Mouse (Mus musculus): ENCODE results near the gene Mtx1.
A peak's percentile ranks its signal among the peaks of the same experiment; 100 is the strongest.
"Not testable (repeated sequence)": the region's sequence is repeated elsewhere in the genome, so short reads cannot be mapped to it uniquely, and the experiment has no call there.

Mtx1 gene

DNA sequence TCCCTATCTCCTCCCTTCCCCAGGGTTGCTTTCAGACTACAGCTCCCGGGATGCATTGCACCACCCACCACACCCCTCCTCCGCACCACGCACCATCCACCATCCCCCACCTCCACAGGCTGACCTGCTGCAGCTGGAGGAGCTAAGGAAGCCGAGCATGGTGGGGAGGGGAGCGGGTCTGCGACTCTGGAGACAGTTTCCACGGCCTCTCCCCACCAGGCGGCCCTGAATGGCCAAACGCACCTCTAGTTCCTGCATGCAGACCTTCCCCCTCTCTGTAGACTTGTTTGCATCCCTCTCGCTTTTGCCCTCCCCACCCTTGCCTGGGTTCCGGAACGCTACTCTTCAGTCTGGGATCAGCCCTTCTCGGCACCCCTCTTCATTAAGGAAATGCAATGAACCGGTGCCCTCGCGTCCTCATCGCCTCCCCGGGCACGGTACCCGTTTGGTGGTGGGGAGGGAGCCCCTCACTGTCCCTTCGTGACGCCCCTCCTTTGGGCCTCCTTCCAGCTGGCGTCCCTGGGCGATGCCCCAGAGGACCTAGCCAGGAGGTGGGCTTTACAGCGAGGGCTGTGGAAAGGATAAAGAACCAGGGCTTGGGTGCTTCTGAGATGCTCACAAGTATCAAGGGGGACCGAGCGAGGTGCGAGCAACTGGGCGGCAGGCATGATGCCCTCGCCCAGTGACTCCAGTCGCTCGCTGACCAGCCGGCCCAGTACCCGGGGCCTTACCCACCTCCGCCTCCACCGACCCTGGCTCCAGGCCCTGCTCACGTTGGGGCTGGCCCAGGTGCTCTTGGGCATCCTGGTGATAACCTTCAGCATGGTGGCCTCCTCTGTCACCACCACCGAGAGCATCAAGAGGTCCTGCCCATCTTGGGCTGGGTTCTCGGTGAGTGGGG, 43.6 kb downstream of the Mtx1 start, which contains the start of gene Fam189b:
TSS of gene Fam189b (plus strand) at position 86 of the 901 bp plus-strand sequence.
- DNase-seq (ENCODE audit: low read depth, low spot score) = no peak

DNA sequence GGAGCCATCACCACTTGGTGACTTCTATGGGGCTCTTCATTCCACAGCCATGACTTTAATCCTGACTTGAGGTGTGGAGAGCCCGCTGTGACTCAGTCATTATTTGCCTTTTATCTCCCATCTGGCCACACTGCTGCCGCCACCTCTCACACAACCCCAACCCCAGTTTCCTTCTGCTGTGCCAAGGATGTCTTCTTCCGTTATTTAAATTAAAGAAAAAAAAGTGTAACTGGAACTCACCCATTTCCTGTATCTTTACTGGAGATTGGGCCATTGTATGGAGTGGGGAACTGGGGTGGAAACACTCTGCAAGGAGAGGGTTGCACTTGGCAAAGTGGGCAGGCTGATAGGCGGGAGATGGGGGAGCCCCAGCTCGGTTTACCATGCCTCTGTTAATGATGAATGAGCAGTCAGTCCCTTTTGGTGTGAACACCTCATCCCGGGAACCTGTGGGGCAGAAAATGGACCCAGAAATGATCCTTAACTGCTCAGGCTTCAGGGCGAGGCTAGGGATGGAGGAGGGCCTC, 44.3 kb downstream of the Mtx1 start:
- DNase-seq (ENCODE audit: low read depth, low spot score) = no peak

DNA sequence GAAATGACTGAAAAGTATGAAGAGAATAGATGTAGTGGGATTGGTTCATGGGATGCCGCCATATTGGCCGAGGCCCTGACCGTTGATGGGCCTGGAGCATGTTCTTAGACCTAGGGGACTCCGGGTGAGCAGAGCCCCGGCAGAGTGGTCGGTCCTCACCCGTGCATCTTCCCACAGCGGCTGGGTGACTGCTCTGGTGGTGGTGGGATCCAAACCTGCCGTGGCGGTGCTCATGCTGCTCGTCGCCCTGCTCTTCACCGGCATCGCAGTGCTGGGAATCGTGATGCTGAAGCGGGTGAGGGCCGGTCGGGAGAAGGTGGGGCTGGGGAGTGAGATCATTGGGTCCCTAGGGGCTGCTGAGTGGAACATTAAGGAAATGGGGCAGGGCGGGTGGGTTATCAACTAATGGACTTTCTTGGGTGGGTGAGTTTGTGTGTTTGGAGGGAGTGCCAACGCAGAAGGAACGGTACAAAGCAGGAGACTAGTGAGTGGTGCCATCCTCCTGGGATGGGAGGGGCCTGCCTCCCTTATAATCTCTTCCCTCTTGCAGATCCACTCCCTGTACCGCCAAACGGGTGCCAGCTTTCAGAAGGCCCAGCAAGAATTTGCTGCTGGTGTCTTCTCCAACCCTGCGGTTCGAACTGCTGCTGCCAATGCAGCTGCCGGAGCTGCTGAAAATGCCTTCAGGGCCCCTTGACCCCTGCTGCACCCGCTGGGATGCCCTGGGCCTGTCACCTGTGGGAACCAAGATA, 45.0 kb downstream of the Mtx1 start:
- no peak for DNase-seq (ENCODE audit: low read depth, low spot score)

DNA sequence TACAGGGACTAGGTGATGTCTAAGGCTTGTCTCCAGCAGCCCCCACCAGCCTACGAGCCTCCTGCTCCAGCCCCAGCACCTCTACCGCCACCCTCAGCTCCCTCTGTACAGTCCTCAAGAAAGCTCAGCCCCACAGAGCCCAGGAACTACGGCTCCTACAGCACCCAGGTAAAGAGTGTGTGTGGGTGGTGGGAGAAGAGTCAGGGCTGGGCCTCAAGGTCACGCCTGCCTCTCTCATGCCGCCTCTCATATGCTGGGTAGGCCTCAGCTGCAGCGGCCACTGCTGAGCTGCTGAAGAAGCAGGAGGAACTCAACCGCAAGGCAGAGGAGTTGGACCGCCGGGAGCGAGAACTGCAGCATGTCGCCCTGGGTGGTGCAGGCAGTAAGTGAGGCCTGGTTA, 47.8 kb downstream of the Mtx1 start:
- no peak for DNase-seq (ENCODE audit: low read depth, low spot score)

DNA sequence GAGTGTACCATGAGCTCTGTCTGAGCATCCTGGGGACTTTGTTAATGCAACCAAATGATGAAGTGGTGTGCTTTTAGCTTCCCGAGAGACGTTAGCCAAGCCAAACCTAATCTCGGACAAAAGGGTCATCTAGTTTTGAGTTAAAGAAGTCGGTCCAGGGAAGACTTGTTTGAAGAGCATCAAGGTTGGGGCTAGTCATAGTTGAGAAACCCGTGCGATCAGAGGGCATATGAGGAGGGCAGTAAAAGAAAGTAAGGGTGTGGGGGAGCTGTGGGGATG, 48.8 kb downstream of the Mtx1 start:
- DNase-seq (ENCODE audit: low read depth, low spot score) = no peak

DNA sequence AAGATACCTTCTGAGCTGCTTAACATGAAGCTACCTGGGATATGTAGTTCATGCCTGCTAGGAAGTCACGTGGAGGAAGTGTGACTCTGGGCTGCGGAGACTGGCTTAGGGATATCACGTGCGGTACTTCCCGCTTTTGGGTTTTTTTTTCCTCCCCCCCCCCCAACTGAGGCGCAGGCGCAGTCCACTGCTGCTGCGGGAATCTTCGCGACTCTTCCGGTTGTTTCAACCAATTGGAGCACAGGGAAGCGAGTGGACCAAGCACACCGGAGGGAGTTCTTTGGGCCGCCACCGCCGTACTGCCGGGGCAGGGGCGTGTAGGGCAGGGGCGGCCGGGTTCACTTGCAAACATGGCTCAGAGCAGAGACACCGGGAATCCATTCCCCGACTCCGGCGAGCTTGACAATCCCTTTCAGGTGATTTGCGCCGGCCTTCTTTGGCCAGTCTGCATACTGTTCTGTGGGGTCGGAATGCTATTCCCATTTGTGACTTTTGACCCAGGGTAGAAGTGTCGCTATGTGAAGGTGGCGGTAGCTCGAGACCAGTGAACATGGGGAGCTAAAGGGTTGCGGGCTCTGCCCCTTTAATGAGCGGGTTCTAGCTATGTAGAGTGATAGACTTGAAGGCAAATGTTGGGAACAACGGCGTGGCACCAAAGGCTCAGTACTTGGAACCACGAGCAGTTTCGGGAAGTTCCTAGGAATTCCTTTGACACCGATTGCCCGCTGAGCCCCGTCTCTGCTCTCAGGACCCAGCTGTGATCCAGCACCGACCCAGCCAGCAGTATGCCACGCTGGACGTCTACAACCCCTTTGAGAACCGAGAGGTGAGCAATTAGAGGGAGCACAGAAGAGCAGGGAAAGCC, 49.4 kb downstream of the Mtx1 start, which contains the start of gene Scamp3:
TSS of gene Scamp3 (plus strand) at position 232 of the 865 bp plus-strand sequence.
- DNase-seq (ENCODE audit: low read depth, low spot score) = peak; percentile 81

DNA sequence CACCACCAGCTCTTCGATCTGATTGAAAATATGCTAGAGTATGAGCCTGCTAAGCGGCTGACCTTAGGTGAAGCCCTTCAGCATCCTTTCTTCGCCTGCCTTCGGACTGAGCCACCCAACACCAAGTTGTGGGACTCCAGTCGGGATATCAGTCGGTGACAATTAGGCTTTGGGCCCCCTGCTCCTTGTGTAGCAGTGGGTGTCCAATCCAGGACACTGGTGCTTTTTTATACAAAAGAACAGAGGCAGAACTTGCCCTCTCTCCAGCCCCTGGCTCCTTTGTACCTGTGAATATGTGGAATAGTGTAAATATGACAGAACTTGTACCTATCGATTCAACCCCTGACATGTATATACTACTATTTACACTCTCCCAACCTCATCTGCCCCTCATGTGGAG, 50.5 kb downstream of the Mtx1 start:
- DNase-seq (ENCODE audit: low read depth, low spot score) = no peak

DNA sequence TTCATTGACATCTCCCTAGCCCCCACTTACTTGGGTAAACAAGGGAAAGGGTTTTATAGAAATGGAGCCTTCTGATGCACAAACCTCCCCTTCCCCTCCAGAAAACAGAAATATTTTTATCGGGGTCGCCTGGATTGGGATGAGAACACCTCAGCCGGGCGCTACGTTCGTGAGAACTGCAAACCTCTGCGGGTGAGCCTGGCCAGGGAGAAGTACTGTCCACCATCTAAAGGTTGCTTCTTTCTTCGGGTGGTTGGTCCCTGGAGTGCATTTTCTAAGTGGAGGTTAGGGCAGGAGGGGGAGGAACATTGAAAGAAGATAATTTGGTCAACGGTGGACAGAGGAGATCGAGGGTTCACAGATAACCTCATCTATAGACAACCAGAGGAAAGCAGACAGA, 51.3 kb downstream of the Mtx1 start:
- DNase-seq (ENCODE audit: low read depth, low spot score) = no peak

DNA sequence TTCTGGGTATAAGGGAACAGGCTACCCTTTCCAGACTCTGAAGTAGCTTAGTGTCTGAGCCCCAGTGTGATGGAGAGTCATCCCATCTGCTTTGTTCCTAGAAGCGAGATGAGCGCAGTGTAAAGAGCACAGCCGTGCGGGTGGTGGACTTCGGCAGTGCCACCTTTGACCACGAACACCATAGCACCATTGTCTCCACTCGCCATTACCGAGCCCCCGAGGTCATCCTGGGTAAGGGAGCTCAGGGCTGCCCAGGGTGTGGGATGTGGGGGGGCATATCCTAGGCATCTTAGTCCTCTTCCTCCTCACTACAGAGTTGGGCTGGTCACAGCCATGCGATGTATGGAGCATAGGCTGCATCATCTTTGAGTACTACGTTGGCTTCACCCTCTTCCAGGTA, 52.0 kb downstream of the Mtx1 start:
- DNase-seq (ENCODE audit: low read depth, low spot score) = no peak

DNA sequence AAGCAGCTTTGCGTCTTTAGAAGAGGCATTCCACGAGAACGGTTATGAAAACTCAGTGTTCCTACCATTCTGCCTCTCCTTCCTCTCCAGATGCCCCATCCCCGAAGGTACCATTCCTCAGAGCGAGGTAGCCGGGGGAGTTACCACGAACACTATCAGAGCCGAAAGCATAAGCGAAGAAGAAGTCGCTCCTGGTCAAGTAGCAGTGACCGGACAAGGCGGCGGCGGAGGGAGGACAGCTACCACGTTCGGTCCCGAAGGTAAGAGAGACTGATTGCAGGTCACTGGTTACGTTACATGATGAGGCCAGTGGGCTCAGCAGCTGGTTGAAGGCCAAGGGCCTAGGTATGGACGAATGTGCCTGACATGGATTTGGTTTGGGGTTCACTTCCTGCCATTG, 59.9 kb downstream of the Mtx1 start:
- DNase-seq (ENCODE audit: low read depth, low spot score) = no peak

DNA sequence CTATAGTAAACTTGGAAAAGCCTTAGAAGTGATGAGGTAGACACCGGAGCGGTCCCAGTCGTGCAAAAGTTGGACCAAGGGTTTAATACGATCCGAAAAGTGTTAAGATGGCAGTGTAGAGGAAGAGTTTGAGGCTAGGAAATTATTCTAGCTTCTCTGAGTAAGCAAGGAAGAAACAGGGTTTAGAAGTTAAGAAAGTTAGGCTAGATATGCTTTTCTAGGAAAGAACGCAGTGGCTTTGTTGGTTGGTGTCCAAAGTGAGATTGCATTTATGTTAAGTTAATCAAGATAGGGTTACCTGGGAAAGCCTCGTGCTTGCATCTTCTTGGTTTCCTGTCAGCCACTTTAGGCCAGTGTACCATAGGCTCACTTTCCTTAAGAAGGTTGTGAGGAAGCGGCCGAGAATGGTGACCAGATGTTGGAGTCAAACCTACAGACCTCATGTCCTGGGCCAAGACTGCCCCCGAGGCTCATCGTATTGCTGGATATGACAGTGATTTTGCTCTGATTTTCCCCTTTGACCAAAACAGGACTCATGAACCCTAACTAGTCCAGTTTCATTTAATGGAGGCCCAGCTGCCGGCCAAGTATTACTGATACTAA, 61.5 kb downstream of the Mtx1 start:
- no peak for DNase-seq (ENCODE audit: low read depth, low spot score)

DNA sequence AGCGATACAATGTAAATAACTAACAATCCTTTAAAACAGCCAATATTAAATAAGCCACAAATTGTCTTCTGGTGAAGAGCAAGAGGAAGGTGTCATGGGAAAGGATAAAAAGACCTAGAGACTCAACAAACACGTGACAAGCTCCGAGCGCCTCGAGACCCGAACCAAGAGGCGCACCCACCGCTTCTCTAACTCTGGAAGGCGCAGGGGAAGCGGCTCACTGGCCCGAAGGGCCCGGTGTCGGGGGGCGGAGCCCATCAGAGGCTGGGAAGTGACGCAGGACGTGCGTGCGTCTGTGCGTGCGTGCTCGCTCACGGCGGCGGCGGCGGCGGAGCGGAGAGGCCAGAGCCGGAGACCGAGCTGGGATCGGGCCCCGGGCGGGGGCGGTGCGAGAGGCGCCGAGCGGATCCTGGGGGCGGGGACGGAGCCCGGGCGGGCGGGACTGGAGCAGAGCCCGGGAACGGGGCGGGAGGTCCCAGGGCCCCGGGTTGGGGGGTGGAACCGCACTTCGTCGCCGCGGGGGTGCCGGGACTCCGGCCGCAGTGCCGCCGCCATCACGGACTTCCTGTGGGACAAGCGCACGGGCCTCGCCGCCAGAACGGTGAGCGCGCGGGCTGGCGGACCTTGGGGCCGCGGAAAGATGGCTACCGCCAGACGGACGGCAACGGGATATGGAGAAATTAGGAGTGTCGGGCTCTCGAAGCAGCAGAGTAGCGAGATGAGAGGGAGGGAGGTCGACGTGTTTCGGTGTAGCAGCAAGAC, 62.2 kb downstream of the Mtx1 start, which contains the start of gene Clk2:
TSS of gene Clk2 (plus strand) at position 290 of the 762 bp plus-strand sequence.
- peak; percentile 90 for DNase-seq (ENCODE audit: low read depth, low spot score)

DNA sequence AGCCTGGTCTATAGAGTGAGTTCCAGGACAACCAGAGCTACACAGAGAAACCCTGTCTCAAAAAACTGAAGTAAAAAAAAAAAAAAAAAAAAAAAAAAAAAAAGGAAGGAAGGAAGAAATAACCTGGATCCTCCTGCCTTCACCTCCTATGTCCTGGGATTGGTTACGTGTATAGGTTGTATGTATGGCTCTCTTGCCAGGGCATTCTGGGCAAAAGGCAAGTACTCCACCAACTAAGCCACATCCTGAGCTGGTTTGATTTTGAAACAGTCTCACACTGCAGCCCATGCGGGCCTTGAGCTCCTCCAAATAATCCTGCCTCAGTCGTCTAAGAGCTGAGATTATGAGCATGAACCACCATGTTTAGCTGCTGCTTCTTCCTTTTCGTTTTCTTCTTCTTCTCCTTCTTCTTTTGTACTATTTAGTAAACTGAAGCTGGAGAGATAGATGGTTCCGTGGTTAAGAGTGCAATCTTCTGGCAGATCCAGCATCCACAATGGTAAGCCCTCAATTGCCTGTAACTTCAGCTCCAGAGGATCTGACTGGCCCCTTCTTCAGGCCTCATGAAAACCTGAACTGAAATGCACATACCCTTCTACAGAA, 63.1 kb downstream of the Mtx1 start:
- DNase-seq (ENCODE audit: low read depth, low spot score) = no peak

DNA sequence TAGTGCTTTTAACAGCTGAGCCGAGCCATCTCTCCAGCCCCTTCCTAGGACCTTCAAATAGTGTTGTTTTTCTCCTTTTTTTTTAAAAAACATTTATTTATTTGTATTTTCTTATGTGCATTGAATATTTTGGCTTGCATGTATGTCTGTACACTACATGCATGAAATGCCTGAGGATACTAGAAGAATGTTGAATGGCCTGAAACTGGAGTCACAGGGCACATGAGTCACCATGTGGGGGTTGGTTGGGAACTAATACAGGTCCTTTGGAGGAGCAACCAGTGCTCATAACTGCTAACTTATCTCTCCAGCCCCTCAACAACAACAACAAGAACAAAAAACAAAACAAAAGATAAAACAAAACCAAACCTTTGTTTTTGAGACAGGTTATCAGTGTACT, 63.8 kb downstream of the Mtx1 start:
- no peak for DNase-seq (ENCODE audit: low read depth, low spot score)

DNA sequence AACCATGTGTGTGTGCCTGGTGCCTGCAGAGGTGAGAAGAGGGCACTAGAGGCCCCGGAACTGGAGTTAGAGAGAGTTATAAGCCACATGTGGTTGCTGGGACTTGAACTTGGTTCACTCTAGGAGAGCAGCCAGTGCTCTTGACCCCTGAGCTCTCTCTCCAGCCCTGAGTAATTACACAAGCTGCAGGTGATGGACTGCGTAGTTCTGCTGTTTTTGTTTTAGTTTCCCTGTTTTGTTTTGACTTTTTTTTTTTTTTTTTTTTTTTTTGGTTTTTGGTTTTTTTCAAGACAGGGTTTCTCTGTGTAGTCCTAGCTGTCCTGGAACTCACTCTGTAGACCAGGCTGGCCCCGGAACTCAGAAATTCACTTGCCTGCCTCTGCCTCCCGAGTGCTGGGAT, 65.1 kb downstream of the Mtx1 start:
- DNase-seq (ENCODE audit: low read depth, low spot score) = no peak

DNA sequence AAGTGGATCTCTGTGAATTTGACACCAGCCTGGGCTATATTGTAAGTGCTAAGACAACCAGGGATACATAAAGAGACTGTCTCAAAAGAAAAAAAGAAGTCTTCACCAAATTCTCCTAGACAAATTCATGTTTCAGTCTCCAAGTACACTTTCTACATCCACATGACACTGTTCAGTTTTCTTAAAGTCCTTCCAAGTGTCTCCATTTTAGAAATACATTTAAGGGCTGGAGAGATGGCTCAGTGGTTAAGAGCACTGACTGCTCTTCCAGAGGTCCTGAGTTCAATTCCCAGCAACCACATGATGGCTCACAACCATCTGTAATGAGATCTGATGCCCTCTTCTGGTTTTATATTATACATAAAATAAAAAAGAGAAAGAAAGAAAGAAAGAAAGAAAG, 65.7 kb downstream of the Mtx1 start:
- not testable (repeated sequence) for DNase-seq (ENCODE audit: low read depth, low spot score)

DNA sequence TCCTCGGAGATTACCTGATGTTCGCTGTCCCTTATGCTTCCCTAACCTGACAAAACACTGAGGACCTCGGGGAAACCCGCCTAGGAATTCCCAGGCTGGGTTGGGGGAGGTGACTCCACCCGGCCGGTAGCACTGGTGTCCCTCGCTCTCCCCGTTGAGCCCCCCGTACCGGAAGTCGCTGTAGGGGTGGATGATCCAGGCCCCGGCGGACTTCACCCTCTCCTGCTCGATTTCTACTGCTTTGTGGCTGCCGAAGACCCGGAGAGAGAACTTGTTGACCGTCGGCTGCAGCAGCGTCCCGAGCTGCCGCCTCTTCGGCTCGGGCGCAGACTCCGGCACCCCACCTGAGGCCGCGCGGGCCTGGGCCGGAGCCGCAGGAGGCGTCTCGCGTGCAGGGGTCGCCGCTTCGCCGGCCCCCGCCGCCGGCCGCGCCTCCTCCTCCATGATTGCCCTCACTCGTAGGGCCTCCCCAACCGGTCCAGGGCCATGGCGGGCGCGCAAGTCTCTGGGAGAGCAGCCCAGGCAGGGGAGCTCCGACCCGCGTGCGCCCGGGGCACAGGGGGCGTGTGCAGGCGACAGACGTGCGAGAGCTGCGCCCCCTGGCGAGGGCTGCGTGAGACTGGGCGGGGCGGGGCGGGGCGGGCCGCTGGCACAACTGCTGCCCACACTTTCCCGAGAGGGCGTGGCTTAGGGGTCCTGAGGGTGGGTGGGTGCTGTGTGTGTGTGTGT, 67.1 kb downstream of the Mtx1 start, which contains the start of gene Hcn3:
TSS of gene Hcn3 (minus strand) at position 581 of the 729 bp plus-strand sequence.
- DNase-seq (ENCODE audit: low read depth, low spot score) = no peak

DNA sequence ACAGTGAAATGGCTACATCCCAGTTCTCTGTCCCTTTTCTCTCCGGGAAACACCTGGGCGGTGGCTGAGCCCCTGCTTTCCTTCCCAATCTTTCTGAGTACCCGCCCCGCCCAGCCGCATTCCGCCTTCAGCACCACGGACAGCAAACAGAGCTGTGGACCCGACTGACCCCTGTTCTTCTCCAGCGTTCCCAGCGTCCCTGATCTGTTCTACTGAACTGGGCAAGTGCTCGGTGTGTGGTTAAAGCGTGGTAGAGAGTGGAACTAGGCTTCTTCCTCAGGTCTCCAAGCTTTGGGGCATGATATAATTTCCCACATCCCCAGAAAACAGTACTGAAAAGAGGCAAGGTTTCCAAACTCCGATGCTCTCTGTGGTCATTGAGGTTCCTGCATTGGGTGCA, 67.7 kb downstream of the Mtx1 start:
- no peak for DNase-seq (ENCODE audit: low read depth, low spot score)
